Mouse (Mus musculus) heart, embryonic 16.5 days (tissue): ENCODE data around the gene Fam240a. TPM values are rescaled to one million over a fixed set of nuclear protein-coding genes. Genes with fewer than 3 reads are reported as not detected.
A peak's percentile ranks its signal among the peaks of the same experiment; 100 is the strongest.

Experiments
- ATAC-seq: fragments of 200-750 bp; cut with Nextera tagmentation; replicated peaks from 2 replicates; pipeline ENCODE4 v1.8.0; 2017; ENCODE audit warnings: moderate number of reproducible peaks; ENCODE audit not compliant: insufficient read depth, low FRiP score; ENCODE audit errors: extremely low read depth
- H3K27ac ChIP-seq: fragments of 300-500 bp; sonication (generic); 2 replicates; pipeline ENCODE4 v1.5.1; 2014; ENCODE audit warnings: mild to moderate bottlenecking, low read length, control low read depth, moderate library complexity
- H3K27me3 ChIP-seq: fragments of 300-500 bp; sonication (generic); 2 replicates; pipeline ENCODE4 v1.6.1; 2014; ENCODE audit warnings: low read length, mixed read lengths; ENCODE audit not compliant: control insufficient read depth, insufficient read depth
- H3K36me3 ChIP-seq: fragments of 300-500 bp; sonication (generic); 2 replicates; pipeline ENCODE4 v1.6.1; 2014; ENCODE audit not compliant: control insufficient read depth, insufficient read depth
- H3K4me1 ChIP-seq: fragments of 300-500 bp; sonication (generic); 2 replicates; pipeline ENCODE4 v1.6.1; 2014; ENCODE audit warnings: low read length, mixed read lengths; ENCODE audit not compliant: control insufficient read depth, insufficient read depth
- H3K4me2 ChIP-seq: fragments of 300-500 bp; sonication (generic); 2 replicates; pipeline ENCODE4 v1.6.1; 2014; ENCODE audit warnings: low read depth, mild to moderate bottlenecking, control low read depth, low read length
- H3K4me3 ChIP-seq: fragments of 300-500 bp; sonication (generic); 2 replicates; pipeline ENCODE4 v1.5.1; 2014; ENCODE audit warnings: mild to moderate bottlenecking, control low read depth, low read length
- H3K9ac ChIP-seq: fragments of 300-500 bp; sonication (generic); 2 replicates; pipeline ENCODE4 v1.6.1; 2014; ENCODE audit warnings: low read length, control low read depth
- H3K9me3 ChIP-seq: fragments of 300-500 bp; sonication (generic); replicated peaks from 2 replicates; pipeline ENCODE4 v1.6.1; 2016; ENCODE audit warnings: low read length; ENCODE audit not compliant: control insufficient read depth
- WGBS: fragments of 180-500 bp; shearing (Covaris S2); extraction: QIAGEN DNeasy Blood & Tissue Kit; methylation state at CpG from one replicate; pipeline ENCODE4 v1.1.7; 2014; 5-methylcytosine and 5-hydroxymethylcytosine counted together
- polyA plus RNA-seq: library from polyadenylated mRNA; unstranded; fragments of >200 nt; fragmentation: Nextera tagmentation; extraction: Ambion mirVana; gene quantifications from 2 replicates; pipeline ENCODE4 v1.2.1, GENCODE M21; 2015

Fam240a gene
- polyA plus RNA-seq, 1 experiment from 2014 or later, result not detected

DNA sequence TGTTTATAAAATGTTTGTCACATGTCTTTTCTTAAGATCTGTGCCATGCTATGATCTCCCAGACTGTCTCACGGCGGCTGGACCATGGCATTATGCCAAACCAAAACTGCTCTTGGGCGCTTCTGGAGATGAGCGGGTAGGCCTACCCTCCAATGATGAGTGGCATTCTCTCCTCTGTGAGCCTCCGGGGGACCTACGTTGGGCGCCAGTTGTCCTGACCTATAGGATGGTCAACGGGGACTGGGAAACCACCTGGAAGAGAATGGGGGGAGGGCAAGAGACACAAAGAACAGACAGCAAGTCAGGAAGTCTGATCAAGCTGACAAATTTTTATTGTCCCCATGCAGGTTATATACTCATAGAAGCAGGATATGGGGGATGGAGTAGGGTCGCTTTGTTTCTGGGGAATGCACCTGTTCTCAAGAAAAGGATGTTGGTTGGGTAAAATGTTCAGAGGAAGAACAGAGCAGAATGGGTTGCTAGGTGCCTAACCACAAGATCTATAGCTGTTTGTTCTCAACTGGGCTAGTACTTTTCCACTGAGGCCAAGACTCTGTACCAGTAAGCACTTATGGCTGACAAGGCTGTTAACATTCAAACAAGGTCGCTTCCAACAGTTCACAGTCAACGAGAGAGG is 9.3 kb downstream of the Fam240a start:
- Histone ChIP-seq H3K4me2 (no peak overlapping the region), H3K27me3 (no peaks in the 10 kb centered on the region), H3K9ac (no peak overlapping the region), H3K27ac (no peak overlapping the region), H3K4me3 (no peak overlapping the region), H3K9me3 (no peaks in the 10 kb centered on the region), H3K36me3 (no peaks in the 10 kb centered on the region), H3K4me1 (no peaks in the 10 kb centered on the region)
- ATAC-seq, result no peak; the same call in 1 of the 2 replicates
- 89% methylated on average over 11 of the region's 11 CpGs for WGBS

DNA sequence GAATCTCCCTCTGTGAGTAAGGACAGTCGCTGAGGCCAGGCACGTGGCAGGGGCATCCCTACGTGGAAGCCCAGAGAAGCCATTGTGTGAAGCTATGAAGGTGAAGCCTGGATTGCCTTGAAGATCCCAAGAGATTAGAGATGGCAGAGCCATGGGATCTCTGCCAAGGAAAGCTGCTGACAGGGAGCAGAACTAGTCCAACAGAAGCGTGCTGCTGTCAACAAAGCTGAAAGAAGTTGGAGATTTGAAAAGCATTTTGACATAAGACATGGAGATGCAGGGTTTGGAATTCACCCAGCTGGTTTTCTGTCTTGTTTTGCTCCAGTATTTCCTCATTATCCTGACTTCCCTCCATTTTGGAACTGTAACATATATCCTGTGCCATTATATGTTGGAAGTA is 14.4 kb downstream of the Fam240a start:
- Histone ChIP-seq H3K9me3 (no peaks in the 10 kb centered on the region), H3K36me3 (no peaks in the 10 kb centered on the region), H3K27ac (no peak overlapping the region), H3K4me1 (no peaks in the 10 kb centered on the region; the same call in 1 of the 2 replicates), H3K9ac (no peak overlapping the region), H3K4me3 (no peak overlapping the region), H3K27me3 (no peaks in the 10 kb centered on the region), H3K4me2 (no peak overlapping the region)
- WGBS, result 53% methylated on average over 4 of the region's 4 CpGs
- ATAC-seq, result no peak

DNA sequence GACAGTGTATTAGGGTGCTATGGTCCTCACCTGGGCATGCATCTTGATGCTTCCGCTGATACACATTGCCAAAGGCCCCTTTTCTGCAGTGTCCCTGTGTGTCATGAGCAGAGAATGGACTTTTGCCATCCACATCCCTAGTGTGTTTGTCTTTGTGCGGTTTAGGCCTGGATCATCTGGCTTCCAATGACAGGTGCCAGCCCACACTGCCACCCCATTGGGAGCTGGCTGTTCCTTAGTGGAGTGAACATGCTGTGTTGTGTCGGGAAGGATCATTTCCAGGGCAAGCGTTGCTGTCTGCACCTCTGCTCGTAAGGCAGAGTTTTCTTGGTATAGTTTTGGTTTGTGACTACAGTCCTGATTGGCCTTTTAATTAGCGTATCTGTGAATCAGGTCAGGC is 15.5 kb downstream of the Fam240a start:
- Histone ChIP-seq H3K27ac (no peak overlapping the region), H3K9ac (no peak overlapping the region), H3K36me3 (no peaks in the 10 kb centered on the region), H3K9me3 (no peaks in the 10 kb centered on the region), H3K4me3 (no peak overlapping the region), H3K27me3 (no peaks in the 10 kb centered on the region), H3K4me2 (no peak overlapping the region), H3K4me1 (peaks cover 4% of the 10 kb centered on the region)
- 86% methylated on average over 6 of the region's 6 CpGs for WGBS
- ATAC-seq, result no peak

DNA sequence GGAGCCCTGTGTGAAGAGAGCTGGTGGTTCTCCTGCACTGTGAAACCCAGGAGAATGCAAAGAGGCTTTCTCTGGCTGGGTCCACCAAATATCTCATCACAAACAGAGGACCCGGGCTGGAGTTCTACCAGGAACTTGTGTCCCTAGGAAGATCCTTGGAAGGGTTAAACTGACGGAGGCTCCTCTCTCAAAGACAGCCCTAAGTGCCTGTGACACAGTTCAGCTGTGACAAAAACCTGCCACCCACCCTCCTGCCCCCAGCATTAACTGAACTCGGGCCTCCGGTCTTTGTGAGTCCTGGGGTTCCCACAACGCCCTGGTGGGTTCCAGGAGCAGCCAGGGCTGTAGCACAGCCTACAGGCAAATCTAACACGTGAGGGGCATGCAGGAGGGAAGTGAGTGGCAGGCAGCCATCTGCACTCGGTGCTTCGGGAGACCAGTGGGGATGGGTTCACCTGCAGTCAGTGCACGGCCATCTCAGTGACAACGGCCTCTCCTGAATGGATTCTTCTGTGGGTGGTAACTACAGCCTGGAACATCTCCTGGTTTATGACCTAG is 17.1 kb downstream of the Fam240a start:
- no peak for ATAC-seq
- Histone ChIP-seq H3K27me3 (no peaks in the 10 kb centered on the region), H3K4me1 (peaks cover 4% of the 10 kb centered on the region), H3K9ac (no peak overlapping the region), H3K4me2 (no peak overlapping the region), H3K36me3 (no peaks in the 10 kb centered on the region), H3K4me3 (no peak overlapping the region), H3K9me3 (no peaks in the 10 kb centered on the region), H3K27ac (no peak overlapping the region)
- 31% methylated on average over 10 of the region's 10 CpGs for WGBS

DNA sequence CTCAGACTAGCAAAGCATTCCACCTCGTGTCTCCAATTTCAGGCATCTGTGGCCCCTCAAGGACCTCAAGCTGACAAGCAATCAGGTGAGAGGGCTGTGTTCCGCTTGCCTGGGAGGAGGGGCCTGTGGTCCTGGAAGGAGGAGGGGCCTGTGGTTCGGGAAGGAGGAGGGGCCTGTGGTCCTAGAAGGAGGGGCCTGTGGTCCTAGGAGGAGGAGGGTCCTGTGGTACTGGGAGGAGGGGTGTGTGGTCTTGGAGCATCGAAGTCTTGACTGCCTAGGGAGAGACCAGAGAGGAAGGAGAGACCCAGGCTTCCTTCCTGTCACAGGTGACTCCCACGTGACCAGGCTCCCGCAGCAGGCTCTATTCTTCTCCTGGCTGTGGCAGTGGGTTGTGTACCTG is 20.1 kb downstream of the Fam240a start:
- ATAC-seq, result peak; percentile 55
- no peaks in the 10 kb centered on the region for H3K36me3 ChIP-seq
- H3K27me3 ChIP-seq, result no peaks in the 10 kb centered on the region
- no peak overlapping the region for H3K9ac ChIP-seq
- H3K4me3 ChIP-seq, result no peak overlapping the region
- peaks cover 4% of the 10 kb centered on the region for H3K4me1 ChIP-seq
- no peak overlapping the region for H3K27ac ChIP-seq
- peak overlapping the region; percentile 30 for H3K4me2 ChIP-seq
- H3K9me3 ChIP-seq, result no peaks in the 10 kb centered on the region
- 11% methylated on average over 6 of the region's 6 CpGs for WGBS

DNA sequence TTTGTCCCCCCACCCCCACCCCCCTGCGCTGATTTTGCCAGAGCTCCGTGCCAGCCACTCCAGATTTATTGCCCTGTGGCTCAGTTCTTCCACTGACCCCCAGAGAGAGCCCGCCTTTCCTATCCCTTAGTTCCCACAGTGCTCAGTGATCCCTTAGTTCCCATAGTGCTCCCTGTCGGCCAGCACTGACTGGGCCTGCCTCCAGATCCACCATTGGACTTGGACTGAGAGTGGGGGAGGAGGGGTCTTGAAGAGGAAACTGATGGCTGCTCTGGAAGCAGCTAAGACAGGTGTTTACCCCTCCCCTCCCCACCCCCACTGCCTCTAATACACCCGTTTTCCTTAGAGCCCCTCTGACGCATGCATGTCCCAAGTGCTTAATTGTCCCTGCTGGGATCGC is 20.7 kb downstream of the Fam240a start:
- H3K27me3 ChIP-seq, result no peaks in the 10 kb centered on the region
- H3K9me3 ChIP-seq, result no peaks in the 10 kb centered on the region
- H3K36me3 ChIP-seq, result no peaks in the 10 kb centered on the region
- no peak overlapping the region for H3K9ac ChIP-seq
- peak overlapping the region; percentile 30; the same call in 1 of the 2 replicates for H3K4me2 ChIP-seq
- no peak overlapping the region for H3K27ac ChIP-seq
- no peak for ATAC-seq
- H3K4me3 ChIP-seq, result no peak overlapping the region
- WGBS, result 27% methylated on average over 7 of the region's 7 CpGs
- peaks cover 6% of the 10 kb centered on the region for H3K4me1 ChIP-seq

DNA sequence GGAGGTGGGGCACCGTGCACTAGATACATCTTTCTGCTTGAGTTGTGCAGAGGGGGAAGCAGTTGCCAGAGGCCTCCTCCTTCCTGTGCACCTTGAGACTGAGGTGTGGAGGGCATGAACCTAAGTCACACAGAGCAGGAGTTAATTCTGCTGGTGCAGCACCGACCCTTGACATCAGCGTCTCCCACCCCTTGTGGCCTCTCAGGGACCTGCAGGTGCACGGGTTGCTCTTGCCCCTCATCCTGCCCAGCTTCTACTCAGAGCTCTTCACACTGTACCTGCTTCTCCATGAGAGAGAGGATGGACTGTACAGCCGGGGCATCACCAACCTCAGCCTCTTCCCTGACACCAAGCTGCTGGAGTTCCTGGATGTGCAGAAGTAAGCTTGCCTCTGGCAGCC is 21.2 kb downstream of the Fam240a start:
- H3K27me3 ChIP-seq, result no peaks in the 10 kb centered on the region
- H3K4me1 ChIP-seq, result peaks cover 6% of the 10 kb centered on the region
- WGBS, result 53% methylated on average over 5 of the region's 5 CpGs
- no peak overlapping the region for H3K4me3 ChIP-seq
- H3K27ac ChIP-seq, result no peak overlapping the region
- ATAC-seq, result no peak
- no peak overlapping the region for H3K9ac ChIP-seq
- no peak overlapping the region for H3K4me2 ChIP-seq
- H3K9me3 ChIP-seq, result no peaks in the 10 kb centered on the region
- H3K36me3 ChIP-seq, result no peaks in the 10 kb centered on the region

DNA sequence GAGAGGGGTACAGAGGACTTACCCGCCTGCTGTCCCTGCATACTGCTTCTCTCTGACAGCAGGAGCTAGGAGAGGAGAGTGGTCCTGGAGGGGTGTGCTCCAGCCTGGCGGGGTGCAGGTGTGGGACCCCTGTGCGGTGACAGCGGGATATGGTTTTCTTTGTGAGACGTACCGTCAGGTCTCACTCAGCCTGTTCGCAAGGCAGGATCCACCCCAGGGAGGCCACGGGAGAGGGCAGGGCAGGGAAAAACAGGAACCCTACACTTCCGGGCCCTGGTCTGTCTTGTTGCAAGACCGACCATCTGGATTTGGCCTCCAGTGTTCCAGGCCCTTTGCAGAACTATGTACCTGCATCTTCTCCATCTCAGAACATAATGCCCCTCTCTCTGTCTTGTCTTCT is 23.2 kb downstream of the Fam240a start:
- Histone ChIP-seq H3K27me3 (no peaks in the 10 kb centered on the region), H3K36me3 (no peaks in the 10 kb centered on the region), H3K4me3 (no peak overlapping the region), H3K27ac (no peak overlapping the region), H3K9me3 (no peaks in the 10 kb centered on the region), H3K9ac (no peak overlapping the region), H3K4me1 (peaks cover 6% of the 10 kb centered on the region), H3K4me2 (no peak overlapping the region)
- no peak for ATAC-seq
- 65% methylated on average over 10 of the region's 10 CpGs for WGBS

DNA sequence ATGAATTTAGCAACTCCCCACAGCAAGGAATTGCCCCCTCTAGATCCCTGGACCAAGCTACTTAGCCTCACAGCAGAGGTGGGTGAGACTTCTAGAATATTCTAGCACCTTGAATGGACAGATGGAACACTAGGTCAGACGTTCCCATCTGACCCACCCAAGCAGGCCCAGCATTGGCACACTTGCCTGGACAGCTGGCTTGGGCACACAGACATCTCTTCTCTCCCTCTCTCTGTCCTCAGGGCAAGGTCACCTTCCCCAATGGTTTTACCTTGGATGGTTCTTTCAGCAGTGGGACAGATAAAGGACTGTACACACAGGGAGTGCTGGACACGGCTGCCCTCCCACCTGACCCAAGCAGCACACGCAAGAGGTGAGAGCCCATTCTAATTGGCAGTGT is 24.1 kb downstream of the Fam240a start:
- Histone ChIP-seq H3K4me2 (no peak overlapping the region), H3K36me3 (no peaks in the 10 kb centered on the region), H3K27me3 (no peaks in the 10 kb centered on the region), H3K9ac (no peak overlapping the region), H3K4me3 (no peak overlapping the region), H3K9me3 (no peaks in the 10 kb centered on the region), H3K4me1 (peaks cover 6% of the 10 kb centered on the region), H3K27ac (no peak overlapping the region)
- 83% methylated on average over 3 of the region's 3 CpGs for WGBS
- no peak for ATAC-seq
